Mouse (Mus musculus): ENCODE measurements around the gene Spred3. TPM values are rescaled to one million over a fixed set of nuclear protein-coding genes. Genes with fewer than 3 reads are reported as not detected.

Spred3 gene
- polyA plus RNA-seq, 1 experiment from 2014 or later = 4.1 TPM

DNA sequence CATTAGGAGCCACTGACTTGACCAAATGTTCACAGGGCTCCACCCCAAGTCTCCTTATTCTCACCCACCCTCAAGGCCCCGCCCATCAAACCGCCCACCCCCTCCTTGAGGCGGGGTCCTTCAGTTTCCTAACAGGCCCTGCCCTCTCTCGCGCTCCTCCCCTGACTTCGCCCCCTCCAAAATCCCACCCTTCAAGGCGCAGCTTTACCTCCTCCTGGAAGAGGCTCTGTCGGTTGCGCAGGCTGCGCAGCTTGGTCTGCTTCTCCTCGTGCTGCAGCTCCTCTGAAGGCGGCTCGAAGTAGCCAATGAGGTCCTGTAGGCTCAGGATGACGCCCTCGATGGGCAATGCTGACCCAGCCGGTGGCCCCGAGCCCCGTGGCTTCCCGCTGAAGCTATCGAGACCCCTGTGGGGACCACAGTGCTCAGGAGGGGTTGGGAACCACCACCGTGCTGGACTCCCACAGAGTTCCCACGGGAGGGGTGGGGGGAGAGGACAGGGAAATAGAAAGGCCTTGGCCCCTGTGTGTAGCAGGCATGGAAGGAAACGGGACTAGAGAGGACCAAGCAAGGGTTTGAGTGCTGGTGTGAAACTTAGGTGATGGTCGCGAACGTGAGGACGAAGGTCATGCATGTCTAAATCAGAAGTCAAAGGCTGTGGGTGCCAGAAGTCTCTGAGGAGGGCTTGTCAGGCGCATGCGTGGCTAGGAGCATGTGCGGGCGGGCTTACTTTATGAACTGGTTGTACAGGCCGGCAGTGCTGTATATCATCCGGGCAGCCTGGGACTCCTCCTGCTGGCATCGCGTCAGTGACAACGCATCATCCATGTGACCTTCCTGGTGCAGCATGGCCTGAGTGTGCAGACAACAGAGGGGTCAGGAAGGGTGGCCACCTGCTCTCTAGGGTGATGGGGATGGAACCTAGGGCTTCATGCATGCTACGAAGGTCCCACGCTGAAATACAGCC lies 60.9 kb downstream of the Spred3 start:
- WGBS = 27% methylated on average over 38 of the region's 38 CpGs
- peak; percentile 40 for DNase-seq (ENCODE audit: low spot score)
- peak overlapping the region; percentile 42 for H3K4me3 ChIP-seq

More for the DNA sequence above, 60.9 kb downstream of the Spred3 start:
- Histone ChIP-seq H3K27me3 (ENCODE audit: low read depth, poor library complexity, severe bottlenecking) (peaks cover 23% of the 10 kb centered on the region), H3K9me3 (replicated peaks) (no peaks in the 10 kb centered on the region), H3K36me3 (no peaks in the 10 kb centered on the region), H3K4me1 (peaks cover 12% of the 10 kb centered on the region), H3K27ac (replicated peaks) (peak overlapping the region; percentile 59)

Other genes starting within 250 kb of the Spred3 start
- 236 and 239 TPM in 2 replicates for gene Actn4, start 208.1 kb downstream of the Spred3 start, polyA plus RNA-seq (2016; fragmentation: Nextera tagmentation; extraction: Ambion mirVana)
- 402 and 429 TPM in 2 replicates for gene Eif3k, start 188.5 kb downstream of the Spred3 start, polyA plus RNA-seq (2016; fragmentation: Nextera tagmentation; extraction: Ambion mirVana)
- gene Map4k1, start 188.4 kb downstream of the Spred3 start, polyA plus RNA-seq (2016; fragmentation: Nextera tagmentation; extraction: Ambion mirVana) = 7.9 and 11.4 TPM in 2 replicates
- gene Ryr1, start 45.2 kb downstream of the Spred3 start, polyA plus RNA-seq (2016; fragmentation: Nextera tagmentation; extraction: Ambion mirVana) = 0.49 and 0.96 TPM in 2 replicates
- 0.33 and 0.76 TPM in 2 replicates for gene Rasgrp4, start 35.6 kb downstream of the Spred3 start, polyA plus RNA-seq (2016; fragmentation: Nextera tagmentation; extraction: Ambion mirVana)
- gene Fam98c, start 14.2 kb downstream of the Spred3 start, polyA plus RNA-seq (2016; fragmentation: Nextera tagmentation; extraction: Ambion mirVana) = 13.7 and 14.8 TPM in 2 replicates
- gene Ggn, start 201 bp downstream of the Spred3 start, polyA plus RNA-seq (2016; fragmentation: Nextera tagmentation; extraction: Ambion mirVana) = 1.2 and 1.3 TPM in 2 replicates
- gene Psmd8, start 10.3 kb upstream of the Spred3 start, polyA plus RNA-seq (2016; fragmentation: Nextera tagmentation; extraction: Ambion mirVana) = 295 and 312 TPM in 2 replicates
- gene Catsperg1, start 43.6 kb upstream of the Spred3 start, polyA plus RNA-seq (2016; fragmentation: Nextera tagmentation; extraction: Ambion mirVana) = 0.43 and 0.52 TPM in 2 replicates
- gene Kcnk6, start 62.1 kb upstream of the Spred3 start, polyA plus RNA-seq (2016; fragmentation: Nextera tagmentation; extraction: Ambion mirVana) = 0.65 and 0.85 TPM in 2 replicates
- gene Yif1b, start 67.9 kb upstream of the Spred3 start, polyA plus RNA-seq (2016; fragmentation: Nextera tagmentation; extraction: Ambion mirVana) = 106 and 111 TPM in 2 replicates
- gene 2200002D01Rik, start 78.1 kb upstream of the Spred3 start, polyA plus RNA-seq (2016; fragmentation: Nextera tagmentation; extraction: Ambion mirVana) = 4.2 and 4.7 TPM in 2 replicates
- gene Spint2, start 111.5 kb upstream of the Spred3 start, polyA plus RNA-seq (2016; fragmentation: Nextera tagmentation; extraction: Ambion mirVana) = 20.5 and 20.8 TPM in 2 replicates
- gene Ppp1r14a, start 118.9 kb upstream of the Spred3 start, polyA plus RNA-seq (2016; fragmentation: Nextera tagmentation; extraction: Ambion mirVana) = 21.9 and 22.2 TPM in 2 replicates
- gene Dpf1, start 133.5 kb upstream of the Spred3 start, polyA plus RNA-seq (2016; fragmentation: Nextera tagmentation; extraction: Ambion mirVana) = 38.8 and 55.4 TPM in 2 replicates